Mouse (Mus musculus): ENCODE measurements at regions not wholly inside any gene's neighbourhood (a gene's known extent, or its start where the extent isn't known, plus 50 kb on each side); places are given as distances from the start of the nearest gene placed in this dataset.

GRCm38 (mm10) chr1:174999265-175000200 lies 77.9 kb upstream of the Grem2 start:
- peak; percentile 33 for DNase-seq

- no peak for DNase-seq
Measured at GRCm38 (mm10) chr1:174992520-174992919, 70.9 kb upstream of the Grem2 start.

DNA sequence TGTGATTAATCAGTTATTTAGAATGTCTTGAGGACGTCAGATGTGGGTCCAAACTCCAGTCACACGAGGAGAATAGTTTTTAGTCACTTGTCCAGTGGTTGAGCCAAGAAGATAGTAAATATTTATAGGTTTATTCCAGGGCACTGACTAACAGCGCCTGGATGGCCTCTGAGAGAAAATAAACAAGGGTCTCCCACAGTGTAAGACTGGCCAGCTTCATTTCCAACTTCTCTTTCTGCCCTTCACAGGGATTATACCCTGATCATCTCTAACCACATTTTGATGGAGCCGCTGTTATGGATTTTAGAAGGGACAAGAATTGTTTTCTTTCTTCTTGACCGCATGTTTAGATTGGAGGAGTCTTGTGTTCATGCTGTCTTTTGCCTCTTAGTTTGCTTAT lies 67.0 kb upstream of the Grem2 start:
- no peak for DNase-seq

DNA sequence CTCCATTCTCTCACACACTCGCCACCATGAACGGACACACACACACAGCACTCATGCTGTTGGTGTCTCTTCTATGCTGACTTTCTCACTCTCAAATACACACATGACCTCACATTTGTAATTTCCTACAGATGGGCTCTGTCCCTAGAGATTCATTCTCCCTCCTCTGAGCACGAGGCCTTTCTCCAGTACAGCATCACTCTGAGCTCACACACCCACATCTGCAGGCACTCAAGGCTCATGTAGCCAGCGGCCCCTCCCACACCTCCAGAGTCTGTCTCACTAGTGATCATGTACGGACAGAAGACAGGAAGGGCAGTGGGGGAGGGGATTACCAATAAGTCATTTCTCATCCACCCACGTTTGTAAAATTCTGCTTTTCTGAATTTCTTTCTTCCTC lies 50.3 kb upstream of the Grem2 start:
- DNase-seq: no peak
